Mouse (Mus musculus): ENCODE results near the gene Stn1. TPM values are rescaled to one million over a fixed set of nuclear protein-coding genes. Genes with fewer than 3 reads are reported as not detected.

Gene Stn1
- polyA plus RNA-seq, 1 experiment from 2014 or later = 45.9 TPM

- H3K4me2 ChIP-seq (replicated peaks) = no peak overlapping the region
- H3K4me1 ChIP-seq = peaks cover 39% of the 10 kb centered on the region
- no peaks in the 10 kb centered on the region for H3K36me3 ChIP-seq
- no peak overlapping the region for H3K27ac ChIP-seq (replicated peaks)
- H3K4me3 ChIP-seq = no peak overlapping the region
- no peak for ATAC-seq (ENCODE audit: low FRiP score, low read depth)
- peaks cover 21% of the 10 kb centered on the region; the same call in 1 of the 2 replicates for H3K27me3 ChIP-seq
- WGBS = 75% methylated on average over 6 of the region's 6 CpGs
- H3K9me3 ChIP-seq = no peaks in the 10 kb centered on the region
- no peak overlapping the region for H3K9ac ChIP-seq (replicated peaks)
These were observed 81.3 kb downstream of the Stn1 start for GRCm38 (mm10) chr19:47456021-47456420.

GRCm38 (mm10) chr19:47455001-47455755 lies 82.1 kb downstream of the Stn1 start:
- WGBS = 83% methylated on average over 15 of the region's 15 CpGs
- no peaks in the 10 kb centered on the region for H3K9me3 ChIP-seq
- H3K36me3 ChIP-seq = no peaks in the 10 kb centered on the region
- H3K27me3 ChIP-seq = peaks cover 18% of the 10 kb centered on the region; the same call in 1 of the 2 replicates
- no peak overlapping the region for H3K4me2 ChIP-seq (replicated peaks)
- peaks cover 42% of the 10 kb centered on the region for H3K4me1 ChIP-seq
- no peak overlapping the region for H3K4me3 ChIP-seq
- no peak overlapping the region for H3K9ac ChIP-seq (replicated peaks)
- ATAC-seq (ENCODE audit: low FRiP score, low read depth) = no peak
- no peak overlapping the region for H3K27ac ChIP-seq (replicated peaks)

GRCm38 (mm10) chr19:47454167-47455000 lies 82.9 kb downstream of the Stn1 start:
- H3K27me3 ChIP-seq = peaks cover 24% of the 10 kb centered on the region; the same call in 1 of the 2 replicates
- H3K36me3 ChIP-seq = no peaks in the 10 kb centered on the region
- no peak overlapping the region for H3K9ac ChIP-seq (replicated peaks)
- H3K27ac ChIP-seq (replicated peaks) = no peak overlapping the region
- H3K4me2 ChIP-seq (replicated peaks) = no peak overlapping the region
- WGBS = 70% methylated on average over 11 of the region's 11 CpGs
- ATAC-seq (ENCODE audit: low FRiP score, low read depth) = no peak
- H3K9me3 ChIP-seq = no peaks in the 10 kb centered on the region
- no peak overlapping the region for H3K4me3 ChIP-seq
- H3K4me1 ChIP-seq = peaks cover 46% of the 10 kb centered on the region

GRCm38 (mm10) chr19:47453352-47453751 lies 84.0 kb downstream of the Stn1 start:
- Histone ChIP-seq H3K4me2 (replicated peaks) (no peak overlapping the region), H3K27me3 (peaks cover 26% of the 10 kb centered on the region), H3K36me3 (no peaks in the 10 kb centered on the region), H3K4me3 (no peak overlapping the region), H3K9ac (replicated peaks) (no peak overlapping the region), H3K9me3 (no peaks in the 10 kb centered on the region), H3K27ac (replicated peaks) (no peak overlapping the region), H3K4me1 (peaks cover 55% of the 10 kb centered on the region)
- ATAC-seq (ENCODE audit: low FRiP score, low read depth) = no peak
- 79% methylated on average over 7 of the region's 7 CpGs for WGBS

- ATAC-seq (ENCODE audit: low FRiP score, low read depth) = no peak
- peaks cover 55% of the 10 kb centered on the region for H3K4me1 ChIP-seq
These were observed 84.6 kb downstream of the Stn1 start for GRCm38 (mm10) chr19:47452682-47453081.

GRCm38 (mm10) chr19:47452211-47452610 lies 85.1 kb downstream of the Stn1 start:
- Histone ChIP-seq H3K4me2 (replicated peaks) (no peak overlapping the region), H3K4me1 (peaks cover 57% of the 10 kb centered on the region), H3K27ac (replicated peaks) (no peak overlapping the region), H3K9me3 (no peaks in the 10 kb centered on the region), H3K27me3 (peaks cover 29% of the 10 kb centered on the region), H3K36me3 (no peaks in the 10 kb centered on the region), H3K9ac (replicated peaks) (no peak overlapping the region), H3K4me3 (no peak overlapping the region)
- ATAC-seq (ENCODE audit: low FRiP score, low read depth) = no peak
- whole genome bisulfite sequencing = 91% methylated on average over 7 of the region's 7 CpGs

More at GRCm38 (mm10) chr19:47452682-47453081, 84.6 kb downstream of the Stn1 start:
- Histone ChIP-seq H3K27me3 (peaks cover 29% of the 10 kb centered on the region), H3K9me3 (no peaks in the 10 kb centered on the region), H3K4me2 (replicated peaks) (no peak overlapping the region), H3K4me3 (no peak overlapping the region), H3K36me3 (no peaks in the 10 kb centered on the region), H3K27ac (replicated peaks) (no peak overlapping the region), H3K9ac (replicated peaks) (no peak overlapping the region)
- 93% methylated on average over 10 of the region's 10 CpGs for WGBS

GRCm38 (mm10) chr19:47451476-47452113 lies 85.7 kb downstream of the Stn1 start:
- no peaks in the 10 kb centered on the region for H3K36me3 ChIP-seq
- H3K27me3 ChIP-seq = peaks cover 29% of the 10 kb centered on the region
- no peak overlapping the region for H3K9ac ChIP-seq (replicated peaks)
- no peak overlapping the region for H3K4me3 ChIP-seq
- WGBS = 82% methylated on average over 10 of the region's 10 CpGs
- no peak overlapping the region for H3K4me2 ChIP-seq (replicated peaks)
- no peak overlapping the region for H3K27ac ChIP-seq (replicated peaks)
- peaks cover 60% of the 10 kb centered on the region for H3K4me1 ChIP-seq
- no peaks in the 10 kb centered on the region for H3K9me3 ChIP-seq
- no peak for ATAC-seq (ENCODE audit: low FRiP score, low read depth)

Other genes with a start within 250 kb of the Stn1 start
- 2.9 and 3.2 TPM in 2 replicates for gene Sh3pxd2a, start 73.1 kb downstream of the Stn1 start, polyA plus RNA-seq (2016; fragmentation: Nextera tagmentation; extraction: Ambion mirVana)
- gene Slk, start 42.2 kb upstream of the Stn1 start, polyA plus RNA-seq (2016; fragmentation: Nextera tagmentation; extraction: Ambion mirVana) = 9.0 and 10.6 TPM in 2 replicates
- gene Col17a1, start 154.6 kb upstream of the Stn1 start, polyA plus RNA-seq (2016; fragmentation: Nextera tagmentation; extraction: Ambion mirVana) = 0.26 and 0.66 TPM in 2 replicates
- 238 and 263 TPM in 2 replicates for gene Sfr1, start 194.2 kb upstream of the Stn1 start, polyA plus RNA-seq (2016; fragmentation: Nextera tagmentation; extraction: Ambion mirVana)

Measured in midbrain, embryonic 12.5 days (tissue).